Mouse (Mus musculus): ENCODE results near the gene Iqcj. TPM values are rescaled to one million over a fixed set of nuclear protein-coding genes. Genes with fewer than 3 reads are reported as not detected.

Gene Iqcj
- polyA plus RNA-seq, 1 experiment = not detected

- Histone ChIP-seq H3K27ac (ENCODE audit: insufficient read depth, low read depth, low read length) (no peak overlapping the region), H3K4me3 (ENCODE audit: low read depth, low read length) (no peak overlapping the region), H3K36me3 (ENCODE audit: control insufficient read depth, insufficient read depth, low read length) (no peaks in the 10 kb centered on the region), H3K27me3 (ENCODE audit: control insufficient read depth, insufficient read depth, low read length) (no peaks in the 10 kb centered on the region), H3K4me1 (ENCODE audit: control insufficient read depth, insufficient read depth, insufficient read length, low read length) (no peaks in the 10 kb centered on the region)
- no peak for TF ChIP-seq CTCF (IDR thresholded peaks at IDR 0.05; ENCODE audit: extremely low read depth, insufficient read length, insufficient replicate concordance, low read depth, low read length)
- no peak for TF ChIP-seq POLR2A (IDR thresholded peaks at IDR 0.05; ENCODE audit: low read depth, low read length)
- 42% methylated on average over 9 of the region's 9 CpGs for WGBS
These were observed 153.7 kb downstream of the Iqcj start for GRCm38 (mm10) chr3:68045475-68046416.

- Histone ChIP-seq H3K4me3 (ENCODE audit: low read depth, low read length) (no peak overlapping the region), H3K36me3 (ENCODE audit: control insufficient read depth, insufficient read depth, low read length) (no peaks in the 10 kb centered on the region), H3K27ac (ENCODE audit: insufficient read depth, low read depth, low read length) (no peak overlapping the region), H3K4me1 (ENCODE audit: control insufficient read depth, insufficient read depth, insufficient read length, low read length) (peaks cover 3% of the 10 kb centered on the region; the same call in 1 of the 2 replicates), H3K27me3 (ENCODE audit: control insufficient read depth, insufficient read depth, low read length) (no peaks in the 10 kb centered on the region)
- no peak for TF ChIP-seq CTCF (IDR thresholded peaks at IDR 0.05; ENCODE audit: extremely low read depth, insufficient read length, insufficient replicate concordance, low read depth, low read length)
- no peak for TF ChIP-seq POLR2A (IDR thresholded peaks at IDR 0.05; ENCODE audit: low read depth, low read length)
- WGBS = 50% methylated on average over 2 of the region's 2 CpGs
These were observed 161.5 kb downstream of the Iqcj start for GRCm38 (mm10) chr3:68053538-68053937.

- 48% methylated on average over 13 of the region's 13 CpGs for WGBS
- Histone ChIP-seq H3K4me1 (ENCODE audit: control insufficient read depth, insufficient read depth, insufficient read length, low read length) (peaks cover 3% of the 10 kb centered on the region; the same call in 1 of the 2 replicates), H3K36me3 (ENCODE audit: control insufficient read depth, insufficient read depth, low read length) (no peaks in the 10 kb centered on the region), H3K27ac (ENCODE audit: insufficient read depth, low read depth, low read length) (no peak overlapping the region), H3K4me3 (ENCODE audit: low read depth, low read length) (no peak overlapping the region), H3K27me3 (ENCODE audit: control insufficient read depth, insufficient read depth, low read length) (no peaks in the 10 kb centered on the region)
- TF ChIP-seq POLR2A (IDR thresholded peaks at IDR 0.05; ENCODE audit: low read depth, low read length) (no peak), CTCF (IDR thresholded peaks at IDR 0.05; ENCODE audit: extremely low read depth, insufficient read length, insufficient replicate concordance, low read depth, low read length) (no peak)
These were observed 163.1 kb downstream of the Iqcj start for GRCm38 (mm10) chr3:68055071-68055470.

GRCm38 (mm10) chr3:68056373-68057275 lies 164.6 kb downstream of the Iqcj start:
- H3K4me3 ChIP-seq (ENCODE audit: low read depth, low read length) = peak overlapping the region; percentile 61
- TF ChIP-seq CTCF (IDR thresholded peaks at IDR 0.05; ENCODE audit: extremely low read depth, insufficient read length, insufficient replicate concordance, low read depth, low read length) = peak; percentile 74; the same call in 1 of the 2 replicates
- TF ChIP-seq POLR2A (IDR thresholded peaks at IDR 0.05; ENCODE audit: low read depth, low read length) = no peak
- H3K27me3 ChIP-seq (ENCODE audit: control insufficient read depth, insufficient read depth, low read length) = no peaks in the 10 kb centered on the region
- 34% methylated on average over 23 of the region's 23 CpGs for WGBS
- H3K36me3 ChIP-seq (ENCODE audit: control insufficient read depth, insufficient read depth, low read length) = no peaks in the 10 kb centered on the region
- no peak overlapping the region for H3K27ac ChIP-seq (ENCODE audit: insufficient read depth, low read depth, low read length)
- peaks cover 3% of the 10 kb centered on the region; the same call in 1 of the 2 replicates for H3K4me1 ChIP-seq (ENCODE audit: control insufficient read depth, insufficient read depth, insufficient read length, low read length)

GRCm38 (mm10) chr3:68059162-68059800 lies 167.3 kb downstream of the Iqcj start:
- H3K27me3 ChIP-seq (ENCODE audit: control insufficient read depth, insufficient read depth, low read length) = no peaks in the 10 kb centered on the region
- H3K36me3 ChIP-seq (ENCODE audit: control insufficient read depth, insufficient read depth, low read length) = no peaks in the 10 kb centered on the region
- 46% methylated on average over 2 of the region's 2 CpGs for WGBS
- no peak overlapping the region for H3K27ac ChIP-seq (ENCODE audit: insufficient read depth, low read depth, low read length)
- H3K4me3 ChIP-seq (ENCODE audit: low read depth, low read length) = no peak overlapping the region
- TF ChIP-seq CTCF (IDR thresholded peaks at IDR 0.05; ENCODE audit: extremely low read depth, insufficient read length, insufficient replicate concordance, low read depth, low read length) = no peak
- TF ChIP-seq POLR2A (IDR thresholded peaks at IDR 0.05; ENCODE audit: low read depth, low read length) = no peak
- peaks cover 3% of the 10 kb centered on the region; the same call in 1 of the 2 replicates for H3K4me1 ChIP-seq (ENCODE audit: control insufficient read depth, insufficient read depth, insufficient read length, low read length)

- Histone ChIP-seq H3K27ac (ENCODE audit: insufficient read depth, low read depth, low read length) (no peak within 1 kb of the TSS), H3K4me1 (ENCODE audit: control insufficient read depth, insufficient read depth, insufficient read length, low read length) (no peaks in the 10 kb centered on the region), H3K36me3 (ENCODE audit: control insufficient read depth, insufficient read depth, low read length) (no peaks in the 10 kb centered on the region), H3K4me3 (ENCODE audit: low read depth, low read length) (no peak within 1 kb of the TSS), H3K27me3 (ENCODE audit: control insufficient read depth, insufficient read depth, low read length) (no peaks in the 10 kb centered on the region)
- TF ChIP-seq POLR2A (IDR thresholded peaks at IDR 0.05; ENCODE audit: low read depth, low read length) (no peak), CTCF (IDR thresholded peaks at IDR 0.05; ENCODE audit: extremely low read depth, insufficient read length, insufficient replicate concordance, low read depth, low read length) (no peak)
- WGBS = 28% methylated on average over 12 of the region's 12 CpGs
These were observed 172.7 kb downstream of the Iqcj start, which contains the start of gene Schip1 for GRCm38 (mm10) chr3:68064731-68065130. TSS of gene Schip1 (plus strand) at chr3:68064802.
